Mouse (Mus musculus): ENCODE data around the gene Plpp7.

GRCm38 (mm10) chr2:32142368-32142767 lies 47.0 kb downstream of the Plpp7 start:
- TF ChIP-seq CTCF (IDR thresholded peaks at IDR 0.05; ENCODE audit: borderline replicate concordance, control insufficient read depth, extremely low read depth, insufficient read depth, low read length, poor library complexity): no peak
- no peak for TF ChIP-seq POLR2A (IDR thresholded peaks at IDR 0.05; ENCODE audit: control insufficient read depth, extremely low read depth, insufficient read depth, low read length, poor library complexity)

All from thymus, adult 2 months (tissue).